Mouse (Mus musculus) spleen, adult 2 months (tissue): ENCODE data around the gene Derl3. TPM values are rescaled to one million over a fixed set of nuclear protein-coding genes. Genes with fewer than 3 reads are reported as not detected.
A peak's percentile ranks its signal among the peaks of the same experiment; 100 is the strongest.

Experiments
- DNase-seq, 2 experiments: peaks; one replicate each; pipeline versions ENCODE4 v3.0.0 to v3.0.0-alpha.2; 2012 to 2021; ENCODE audit warnings: low spot score in 2 of 2, low read depth in 1 of 2
- H3K27ac ChIP-seq: fragments of 200-500 bp; 2 replicates; pipeline ENCODE4 v1.5.1; 2012; ENCODE audit warnings: low read length, inconsistent platforms; ENCODE audit not compliant: insufficient read depth
- H3K27me3 ChIP-seq: fragments of 200-500 bp; 2 replicates; pipeline ENCODE4 v1.6.1; 2012; ENCODE audit warnings: mild to moderate bottlenecking, moderate library complexity, low read length, inconsistent platforms; ENCODE audit not compliant: control insufficient read depth, insufficient read depth
- H3K36me3 ChIP-seq: fragments of 200-500 bp; 2 replicates; pipeline ENCODE4 v1.6.1; 2012; ENCODE audit warnings: mild to moderate bottlenecking, low read length, inconsistent platforms; ENCODE audit not compliant: control insufficient read depth, insufficient read depth
- H3K4me1 ChIP-seq: fragments of 200-500 bp; 2 replicates; pipeline ENCODE4 v1.6.1; 2011; ENCODE audit warnings: inconsistent platforms; ENCODE audit not compliant: control insufficient read depth, insufficient read depth, insufficient read length
- H3K4me3 ChIP-seq: fragments of 200-500 bp; 2 replicates; pipeline ENCODE4 v1.5.1; 2011; ENCODE audit warnings: mild to moderate bottlenecking, inconsistent platforms; ENCODE audit not compliant: insufficient read depth, insufficient read length; ENCODE audit errors: extremely low read depth
- CTCF ChIP-seq: fragments of 200-500 bp; IDR thresholded peaks from 2 replicates; pipeline ENCODE4 v1.5.1; 2011; ENCODE audit warnings: mild to moderate bottlenecking, inconsistent platforms; ENCODE audit not compliant: insufficient read depth, insufficient read length, insufficient replicate concordance; ENCODE audit errors: extremely low read depth
- POLR2A ChIP-seq: fragments of 200-500 bp; IDR thresholded peaks from 2 replicates; pipeline ENCODE4 v1.6.1; 2011; ENCODE audit warnings: low read depth, low read length, inconsistent platforms
- WGBS: fragments of 180-500 bp; shearing (Covaris S2); methylation state at CpG from one replicate; pipeline ENCODE4 v1.1.7; 2018; 5-methylcytosine and 5-hydroxymethylcytosine counted together
- polyA plus RNA-seq: library from polyadenylated mRNA; depleted of rRNA; stranded (reverse); fragments of >200 nt; gene quantifications from 2 replicates; pipeline ENCODE4 v1.2.3, GENCODE M21; 2012

Gene Derl3
- polyA plus RNA-seq, 1 experiment = 67.3 TPM

DNA sequence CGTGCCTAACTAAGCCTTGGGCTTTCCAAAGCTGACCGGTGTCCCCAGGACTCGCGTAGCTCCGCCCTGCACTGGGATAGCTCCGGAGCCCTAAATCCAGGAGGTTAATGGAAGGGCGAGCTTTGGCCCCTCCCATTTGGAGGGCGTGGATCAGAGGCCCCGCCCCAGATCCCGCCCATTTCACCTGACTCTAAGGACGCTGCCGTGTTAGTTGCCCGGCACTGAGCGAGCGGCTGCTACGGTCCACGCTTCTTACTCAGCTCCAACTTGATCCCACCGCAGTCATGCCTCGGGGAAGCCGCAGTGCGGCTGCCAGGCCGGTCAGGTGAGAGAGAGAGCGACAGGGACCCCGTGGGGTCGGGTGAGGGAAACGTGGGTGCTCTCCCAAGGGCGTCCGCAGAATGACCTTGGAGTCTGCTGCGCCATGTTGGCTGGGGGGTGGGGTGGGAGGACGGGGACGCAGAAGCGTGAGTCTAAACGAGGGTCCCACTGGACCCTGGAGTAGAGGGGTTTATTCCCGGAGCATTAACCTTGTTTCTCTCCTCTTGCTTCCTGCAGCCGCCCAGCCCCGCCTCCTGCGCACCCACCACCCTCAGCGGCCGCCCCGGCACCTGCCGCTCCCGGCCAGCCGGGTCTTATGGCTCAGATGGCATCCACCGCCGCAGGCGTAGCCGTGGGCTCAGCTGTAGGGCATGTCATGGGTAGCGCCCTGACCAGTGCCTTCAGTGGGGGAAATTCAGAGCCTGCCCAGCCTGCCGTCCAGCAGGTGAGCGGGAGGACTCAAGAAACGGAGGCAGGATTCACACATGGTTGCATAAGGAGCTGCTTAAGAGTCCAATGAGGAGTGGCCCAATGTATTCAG, 42.7 kb downstream of the Derl3 start, which contains the start of gene Mmp11:
Mmp11 (minus strand) TSS at position 817 of the 862 bp plus-strand sequence.
- Histone ChIP-seq H3K36me3 (no peaks in the 10 kb centered on the region), H3K4me3 (peak within 1 kb of the TSS; percentile 75), H3K27me3 (no peaks in the 10 kb centered on the region), H3K4me1 (peaks cover 23% of the 10 kb centered on the region), H3K27ac (peak within 1 kb of the TSS; percentile 55)
- TF ChIP-seq POLR2A (peak; percentile 61), CTCF (no peak)
- 5% methylated on average over 51 of the region's 51 CpGs for WGBS
- peak; percentile 55 to 56 for DNase-seq

DNA sequence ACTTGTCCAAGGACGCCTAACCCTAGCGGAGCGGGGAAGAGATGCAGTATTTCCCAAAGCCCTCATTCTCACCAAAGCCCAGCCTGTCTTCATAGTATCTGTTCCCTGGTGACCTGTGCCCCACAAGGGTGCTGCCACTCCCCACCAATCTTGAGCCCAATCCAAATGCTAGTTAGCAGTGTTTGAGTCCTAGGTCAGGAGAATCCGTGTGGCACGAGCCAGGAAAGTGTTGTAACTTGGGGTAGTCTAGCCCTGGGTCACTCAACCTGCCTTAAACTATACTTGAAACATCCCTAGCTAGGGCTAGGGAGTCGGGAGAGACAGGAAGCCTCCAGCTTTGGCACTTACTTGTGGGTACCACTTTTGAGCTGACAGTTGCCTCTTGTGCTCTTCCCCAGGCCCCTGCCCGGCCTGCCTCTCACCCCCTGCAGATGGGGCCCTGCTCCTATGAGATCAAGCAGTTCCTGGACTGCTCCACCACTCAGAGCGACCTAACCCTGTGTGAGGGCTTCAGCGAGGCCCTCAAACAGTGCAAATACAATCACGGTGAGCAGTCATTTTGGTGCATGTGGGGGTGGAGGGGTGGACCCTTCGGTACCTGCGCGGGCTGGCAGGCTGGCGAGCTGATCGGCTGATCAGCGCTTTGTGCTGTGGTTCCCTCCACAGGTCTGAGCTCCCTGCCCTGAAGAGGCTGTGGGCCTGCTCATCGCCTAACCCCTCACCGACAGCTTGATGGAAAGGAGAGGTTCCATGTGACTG, 43.9 kb downstream of the Derl3 start:
- no peaks in the 10 kb centered on the region for H3K27me3 ChIP-seq
- TF ChIP-seq CTCF (no peak), POLR2A (no peak)
- H3K36me3 ChIP-seq = no peaks in the 10 kb centered on the region
- DNase-seq = peak in 1 of 2 experiments; percentile 13
- peaks cover 16% of the 10 kb centered on the region for H3K4me1 ChIP-seq
- H3K4me3 ChIP-seq = peak overlapping the region; percentile 19
- 58% methylated on average over 18 of the region's 18 CpGs for WGBS
- peak overlapping the region; percentile 55 for H3K27ac ChIP-seq

DNA sequence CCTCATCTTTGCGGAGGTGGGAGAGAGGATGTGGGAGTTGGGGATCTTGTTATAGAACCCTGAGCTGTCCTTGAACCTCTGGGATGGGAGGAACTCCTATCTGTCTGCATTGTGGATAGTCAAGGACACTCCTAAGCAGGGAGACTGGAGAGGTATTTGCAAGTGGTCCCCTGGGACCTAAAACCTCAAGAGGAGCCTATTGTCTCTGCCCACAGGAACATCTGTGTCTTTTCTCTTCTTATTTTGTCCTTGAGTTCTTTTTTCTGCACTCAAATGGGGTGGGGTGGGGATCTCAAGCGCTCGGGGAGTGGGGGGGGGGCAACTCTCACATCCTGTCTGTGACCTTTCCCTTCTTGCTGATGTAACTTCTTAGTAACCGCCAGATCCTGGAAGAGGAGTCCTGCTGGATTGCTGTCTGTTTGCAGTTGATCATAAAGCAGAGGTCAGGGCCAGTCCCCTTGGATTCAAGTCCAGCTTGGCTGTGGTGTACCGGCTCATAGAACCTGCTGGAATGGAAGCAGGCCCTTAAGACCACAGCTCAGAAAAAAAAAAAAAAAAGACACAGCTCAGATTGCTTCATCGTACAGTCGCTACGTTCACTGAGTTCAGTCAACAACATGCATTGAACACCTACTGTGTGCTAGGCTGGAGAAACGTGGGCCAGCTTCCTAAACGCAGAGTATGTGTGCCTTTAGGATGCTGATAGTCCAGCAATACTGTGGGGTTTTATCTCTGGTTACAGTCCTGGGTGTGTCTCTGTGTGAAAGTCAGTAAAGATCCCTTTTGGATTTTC, 44.8 kb downstream of the Derl3 start:
- Histone ChIP-seq H3K36me3 (no peaks in the 10 kb centered on the region), H3K4me3 (no peak overlapping the region; the same call in 1 of the 2 replicates), H3K27me3 (no peaks in the 10 kb centered on the region), H3K4me1 (peaks cover 10% of the 10 kb centered on the region; the same call in 1 of the 2 replicates), H3K27ac (peak overlapping the region; percentile 54)
- no peak for DNase-seq
- 28% methylated on average over 10 of the region's 10 CpGs for WGBS
- no peak for TF ChIP-seq POLR2A
- TF ChIP-seq CTCF = no peak

DNA sequence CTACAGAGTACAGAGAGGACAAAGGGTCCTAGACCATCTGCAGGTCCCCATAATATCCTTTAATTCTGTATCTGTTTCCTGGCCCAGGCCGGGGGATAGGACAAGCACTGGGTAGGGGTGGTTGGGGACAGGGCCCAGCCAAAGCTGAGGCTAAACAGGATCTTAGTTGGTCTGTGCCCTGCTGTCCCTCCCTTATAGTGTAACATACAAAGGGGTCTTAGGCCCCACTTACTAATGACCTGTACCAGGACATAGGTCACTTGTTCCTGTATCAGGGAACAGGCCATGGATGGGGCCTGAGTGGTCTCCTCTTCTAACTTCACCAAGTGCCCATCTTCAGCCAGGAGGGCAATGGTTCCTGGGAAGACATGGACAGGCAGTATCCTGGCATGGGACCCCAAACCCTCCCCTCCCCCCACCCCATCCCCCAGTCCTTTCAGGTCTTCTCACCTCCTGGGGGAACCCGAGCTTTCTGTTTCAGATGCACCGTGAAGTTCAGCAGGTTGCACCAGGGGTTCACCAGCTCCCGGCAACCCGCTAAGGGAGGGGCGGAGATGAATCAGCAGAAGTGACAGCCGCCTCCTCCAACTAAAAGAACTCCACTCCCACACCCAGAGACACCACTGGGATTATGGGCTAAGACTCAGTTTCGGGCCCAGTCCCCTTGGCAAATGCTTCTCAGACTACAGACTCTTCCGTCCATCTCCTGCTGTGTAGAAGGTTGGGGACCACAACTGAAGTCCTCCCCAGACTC, 46.4 kb downstream of the Derl3 start:
- Histone ChIP-seq H3K4me3 (0 out of 2 replicates have a peak overlapping the region, but pooled peaks have one; percentile 9), H3K36me3 (no peaks in the 10 kb centered on the region), H3K27me3 (no peaks in the 10 kb centered on the region), H3K27ac (peak overlapping the region; percentile 21; the same call in 1 of the 2 replicates), H3K4me1 (peaks cover 10% of the 10 kb centered on the region; the same call in 1 of the 2 replicates)
- no peak for DNase-seq
- 46% methylated on average over 9 of the region's 9 CpGs for WGBS
- TF ChIP-seq CTCF (no peak), POLR2A (no peak)

DNA sequence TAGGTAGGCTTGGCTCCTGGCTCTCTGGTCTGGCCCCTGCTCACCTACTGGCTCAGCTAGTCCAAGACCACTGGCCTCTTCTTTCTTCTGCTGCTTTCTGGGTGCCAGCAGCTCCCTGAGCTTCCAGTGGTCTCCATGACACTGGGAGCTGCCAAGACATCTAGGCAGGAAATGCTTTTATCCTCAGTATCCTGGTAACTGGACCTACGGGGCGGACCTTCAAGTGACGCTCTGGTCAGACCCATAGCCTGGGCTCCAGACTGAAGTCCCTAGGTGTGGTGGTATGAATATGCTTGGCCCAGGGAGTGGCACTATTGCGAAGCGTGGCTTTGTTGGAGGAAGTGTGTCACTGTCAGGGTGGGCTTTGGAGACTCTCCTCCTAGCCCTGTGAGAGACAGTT, 47.3 kb downstream of the Derl3 start, which contains the start of gene Gm867:
Gm867 (minus strand) TSS at position 153 of the 400 bp plus-strand sequence.
- no peak for TF ChIP-seq CTCF
- TF ChIP-seq POLR2A = no peak
- H3K36me3 ChIP-seq = no peaks in the 10 kb centered on the region
- H3K4me1 ChIP-seq = peaks cover 7% of the 10 kb centered on the region; the same call in 1 of the 2 replicates
- H3K4me3 ChIP-seq = no peak within 1 kb of the TSS
- 92% methylated on average over 5 of the region's 5 CpGs for WGBS
- no peak within 1 kb of the TSS; the same call in 1 of the 2 replicates for H3K27ac ChIP-seq
- no peaks in the 10 kb centered on the region for H3K27me3 ChIP-seq
- DNase-seq = no peak
